Mouse (Mus musculus): ENCODE results near the gene Wdpcp. TPM values are rescaled to one million over a fixed set of nuclear protein-coding genes. Genes with fewer than 3 reads are reported as not detected.

Gene Wdpcp
- 0.18 TPM for total RNA-seq (2023)

DNA sequence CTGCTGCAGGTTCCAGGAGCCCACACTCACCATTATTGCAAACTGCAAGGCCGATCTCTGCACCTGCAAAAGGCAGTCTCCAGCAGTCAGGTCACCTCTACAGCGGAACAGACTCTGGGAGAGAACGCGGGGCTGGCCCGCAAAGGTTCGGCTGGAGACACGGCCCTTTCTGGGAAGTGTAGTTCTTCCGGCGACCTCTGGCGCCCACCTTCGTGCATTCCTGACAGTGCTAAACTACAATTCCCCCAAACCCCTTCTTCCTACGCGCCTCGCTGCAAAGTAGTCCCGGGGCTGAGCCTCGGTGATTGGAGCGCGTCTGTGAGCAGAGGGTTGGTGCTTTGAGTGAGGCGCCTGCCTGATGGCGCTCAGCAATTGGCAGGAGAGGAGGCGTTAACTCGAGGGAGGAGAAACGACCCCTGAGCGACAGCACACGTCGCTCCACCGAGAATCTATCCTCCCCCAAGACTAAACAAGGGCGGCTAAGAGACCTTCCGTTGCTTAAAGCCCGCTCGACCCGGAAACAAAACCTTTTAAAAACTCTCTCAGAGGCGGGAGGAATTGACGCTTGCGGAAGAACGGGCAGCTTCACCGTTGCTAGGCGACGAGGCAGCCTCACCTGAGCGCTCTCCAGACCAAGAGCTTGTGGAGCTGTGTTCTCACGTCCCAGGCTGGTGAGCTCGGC, at the start of gene Wdpcp, which contains the start of gene Mdh1:
TSS of gene Wdpcp (plus strand) at position 536 of the 682 bp plus-strand sequence.
TSS of gene Mdh1 (minus strand) at position 668 of the 682 bp plus-strand sequence.

Other genes with a start within 250 kb of the Wdpcp start
- 23.9 TPM for gene Ugp2, start 201.0 kb upstream of the Wdpcp start, total RNA-seq (2023)
- gene Mdh1, start 132 bp downstream of the Wdpcp start, total RNA-seq (2023) = 106 TPM